Mouse (Mus musculus) right cerebral cortex, postnatal 36 days (tissue): ENCODE data around the gene Iqch.

Source experiments
- DNase-seq, 2 experiments: peaks; one replicate each; pipeline ENCODE4 v3.0.0; 2022; ENCODE audit warnings: low spot score in 2 of 2, mixed read lengths in 1 of 2

Gene Iqch

DNA sequence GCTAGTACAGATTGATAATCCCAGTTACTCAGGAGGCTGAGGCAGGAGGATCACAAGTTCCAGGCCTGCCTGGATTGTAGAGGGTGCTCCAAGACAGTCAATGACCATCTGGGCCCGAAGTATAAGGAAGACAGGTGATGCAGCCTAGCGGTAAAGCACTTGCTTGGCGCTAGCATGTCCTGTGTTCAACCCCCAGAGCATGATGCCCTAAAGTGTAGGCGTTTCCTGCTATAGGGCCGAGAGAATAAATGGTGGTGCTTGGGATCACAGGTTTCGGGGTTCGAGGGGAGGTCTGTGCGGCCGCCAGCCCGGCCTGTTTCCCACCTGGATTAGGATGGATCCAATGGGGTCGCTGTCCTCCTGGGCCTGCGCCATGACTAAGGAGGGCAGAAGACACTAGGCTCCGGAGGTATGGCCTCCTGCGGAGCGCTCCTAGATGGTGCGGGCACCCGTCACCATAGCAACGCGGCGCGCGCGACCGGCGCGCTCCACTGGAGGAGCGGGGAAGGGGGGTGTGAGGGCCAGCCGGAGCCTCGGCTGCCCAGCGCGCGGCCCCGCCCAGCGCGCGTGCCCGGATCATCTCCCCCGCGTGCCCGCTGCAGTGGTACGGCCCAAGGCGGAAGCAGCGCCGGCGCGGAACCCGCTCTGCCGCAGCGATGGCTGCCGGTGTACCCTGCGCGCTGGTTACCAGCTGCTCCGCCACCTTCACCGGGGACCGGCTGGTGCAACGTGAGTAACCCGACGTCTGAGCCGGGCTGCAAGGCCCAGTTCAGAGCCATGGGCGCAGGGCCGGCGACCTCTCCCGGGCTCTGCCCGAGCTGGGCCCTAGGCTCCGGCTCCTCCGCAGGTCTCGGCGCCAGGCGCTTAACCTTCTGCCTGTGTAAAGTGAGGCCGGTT, at the start of gene Iqch, which contains the start of gene Aagab:
Gene Iqch (minus strand): TSS at position 451 of the 897 bp plus-strand sequence.
Gene Aagab (plus strand): TSS at position 618 of the 897 bp plus-strand sequence.
- DNase-seq: peak; percentile 93 to 94

DNA sequence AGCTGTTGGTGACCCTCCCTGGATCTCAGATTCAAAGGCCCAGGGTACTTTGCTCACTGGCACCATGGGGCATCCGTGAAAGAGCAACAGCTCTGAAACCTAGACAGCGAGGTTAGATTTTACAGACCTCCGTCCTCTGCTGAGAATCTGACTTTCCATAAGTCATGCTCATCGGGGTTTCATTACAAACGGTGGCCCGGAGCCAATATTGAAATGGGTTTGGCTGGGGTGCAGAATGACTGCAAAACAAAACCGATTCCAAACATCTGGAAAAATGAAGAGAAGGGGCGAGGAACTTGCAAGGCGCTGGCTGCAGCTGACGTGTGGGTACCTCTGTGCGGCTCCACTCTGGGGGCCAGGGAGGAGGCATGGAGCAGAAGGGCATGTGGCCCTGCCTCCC, 49.3 kb upstream of the Iqch start:
- no peak for DNase-seq

DNA sequence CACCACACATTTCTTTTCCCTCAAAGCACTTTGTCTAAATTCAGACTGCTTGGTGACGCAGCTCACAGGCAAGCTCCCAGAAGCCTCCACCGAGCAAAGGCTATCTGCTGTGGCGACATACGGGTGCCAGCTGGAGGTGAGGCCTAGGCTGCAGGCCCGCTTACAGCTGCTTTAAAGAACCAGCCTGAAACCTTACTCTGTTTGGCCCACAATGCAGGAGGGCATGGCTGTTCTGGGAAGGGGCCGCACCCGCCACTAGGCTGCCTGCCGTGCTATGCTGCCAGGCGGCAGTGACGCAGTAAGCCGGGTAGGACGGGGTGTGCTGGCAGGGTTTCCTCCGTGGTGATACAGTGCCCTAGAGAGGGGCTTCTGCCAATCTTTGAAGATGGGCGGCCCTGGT, 48.6 kb upstream of the Iqch start:
- no peak for DNase-seq

DNA sequence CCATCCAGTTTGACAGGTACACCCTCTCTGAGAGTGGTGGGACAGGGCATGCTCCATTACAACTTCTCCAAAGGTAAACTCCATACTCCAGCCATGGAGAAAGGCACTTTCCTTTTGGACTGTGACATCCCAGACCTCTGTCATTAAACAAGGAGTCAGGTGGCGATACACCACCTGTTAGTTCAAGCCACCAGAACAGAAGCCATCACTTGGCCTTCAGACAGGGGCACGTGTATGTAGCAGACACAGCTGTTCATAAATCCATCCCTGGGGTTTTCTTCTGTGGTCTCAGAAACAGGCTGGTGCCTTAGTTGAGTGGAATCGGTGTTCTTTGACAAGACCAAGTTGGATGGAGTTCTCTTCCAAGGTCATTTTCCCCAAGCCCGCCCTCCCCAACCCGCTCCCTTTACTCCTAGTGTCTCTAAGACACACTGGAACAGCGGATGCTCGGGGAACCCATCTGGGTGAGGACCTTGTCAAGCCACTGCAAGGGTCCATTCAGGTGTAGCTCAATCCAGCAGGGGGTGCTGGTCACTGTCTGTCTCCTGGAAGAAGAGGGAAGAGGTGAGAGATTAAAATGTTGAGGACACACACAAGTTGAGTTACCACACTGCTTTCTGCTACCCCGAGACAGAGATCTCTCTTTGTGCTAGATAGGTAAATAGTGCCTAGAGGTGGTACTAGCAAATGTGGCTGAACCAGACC, 47.7 kb upstream of the Iqch start:
- DNase-seq: no peak

DNA sequence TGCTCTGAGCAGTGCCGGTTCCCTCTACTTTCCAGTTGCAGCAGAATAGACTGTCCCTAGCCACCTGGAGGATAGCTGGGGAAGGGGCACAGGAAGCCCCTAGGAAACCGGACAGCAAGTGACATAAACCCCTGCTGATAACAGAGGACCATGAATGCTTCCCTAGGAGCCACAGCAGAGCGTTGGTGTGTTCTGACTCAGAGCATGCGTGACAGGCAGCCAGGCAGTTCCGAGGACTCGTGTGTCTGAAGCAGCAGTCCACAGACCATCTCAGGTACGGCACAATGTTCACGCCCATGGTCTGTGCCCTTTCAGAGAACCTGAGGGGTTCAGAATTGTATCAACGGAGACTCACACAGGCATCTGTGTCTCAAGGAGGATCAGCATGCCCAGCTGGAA, 46.2 kb upstream of the Iqch start:
- DNase-seq: no peak

DNA sequence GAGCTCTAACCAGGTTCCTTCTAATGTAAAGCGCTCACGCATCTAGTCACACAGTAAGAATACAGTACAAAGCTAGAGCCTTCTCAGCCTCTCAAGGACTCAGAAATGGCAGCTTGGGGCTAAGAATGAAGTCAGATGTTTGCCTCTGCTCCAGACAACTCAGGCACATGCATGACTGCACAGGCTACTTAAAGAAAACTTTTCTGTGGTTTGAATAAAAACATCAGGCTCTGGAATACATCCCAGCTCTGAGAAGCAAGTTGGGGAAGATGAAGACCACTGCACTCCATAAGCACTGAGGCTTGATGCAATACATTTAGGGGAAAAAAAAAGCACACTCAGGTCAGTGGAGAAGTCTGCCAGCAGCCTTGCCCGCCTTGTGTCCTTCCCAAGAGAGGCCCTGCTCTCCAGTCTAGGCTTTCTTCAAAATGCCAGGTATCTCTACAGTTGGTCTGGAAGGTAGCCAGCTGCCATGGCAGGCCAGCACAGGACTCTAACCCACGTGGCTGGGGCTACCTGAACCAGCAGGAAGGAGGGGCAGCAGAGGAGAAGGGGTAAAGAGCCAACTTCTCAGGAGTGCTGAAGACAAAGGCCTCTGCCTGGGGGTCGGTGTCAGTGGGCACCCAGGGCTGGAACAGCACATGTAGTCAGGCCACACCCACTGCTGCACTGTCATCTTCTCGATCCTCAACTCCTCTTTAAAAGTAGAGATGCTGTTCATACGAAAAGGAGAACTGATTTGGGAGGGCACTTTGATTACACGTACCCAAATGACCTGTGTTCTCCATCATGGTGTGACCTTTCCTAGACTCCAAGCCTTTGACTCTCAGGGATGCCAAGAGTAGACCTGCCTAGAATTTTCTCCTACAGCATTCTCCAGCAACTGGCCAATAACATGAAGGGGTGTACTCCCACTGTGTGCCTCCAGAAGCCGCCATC, 45.6 kb upstream of the Iqch start:
- no peak for DNase-seq

DNA sequence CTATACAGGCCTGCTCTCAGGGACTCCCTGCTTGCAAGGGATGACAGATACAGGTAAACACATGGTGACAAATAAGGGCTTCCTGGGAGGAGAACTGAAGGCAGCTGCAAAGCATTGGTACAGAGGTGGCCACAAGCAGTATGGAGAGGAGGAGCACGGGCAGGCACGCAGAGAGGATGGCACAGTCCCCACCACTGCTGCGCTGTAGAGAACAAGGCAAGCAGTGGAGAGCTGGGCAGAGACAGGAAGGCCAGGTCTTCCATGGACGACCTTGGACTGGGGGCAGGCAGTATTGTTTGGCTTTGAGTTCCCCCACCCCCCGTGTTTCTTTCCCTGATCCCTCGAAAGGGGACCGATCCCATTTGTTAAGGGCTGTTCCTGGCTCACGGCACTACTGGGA, 42.8 kb upstream of the Iqch start:
- DNase-seq: no peak

DNA sequence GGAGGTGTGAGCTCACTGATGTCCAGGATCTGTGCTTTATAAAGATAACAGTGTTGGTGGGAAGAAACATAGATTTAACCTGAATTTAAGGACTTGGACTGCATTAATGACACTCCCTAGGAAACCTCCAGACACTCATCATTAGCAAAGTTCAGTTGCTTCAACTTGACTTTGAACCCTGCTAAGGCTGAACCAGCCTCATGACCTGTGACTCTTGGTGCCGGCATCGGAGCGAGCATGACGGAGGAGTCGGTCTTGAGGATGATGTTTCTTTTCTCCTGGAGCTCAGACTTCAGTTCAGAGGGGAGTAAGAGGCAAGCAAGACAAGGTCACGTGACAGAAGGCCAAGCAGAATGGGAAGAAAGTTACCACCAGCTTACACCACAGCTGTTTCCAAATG, 41.7 kb upstream of the Iqch start:
- DNase-seq: no peak

DNA sequence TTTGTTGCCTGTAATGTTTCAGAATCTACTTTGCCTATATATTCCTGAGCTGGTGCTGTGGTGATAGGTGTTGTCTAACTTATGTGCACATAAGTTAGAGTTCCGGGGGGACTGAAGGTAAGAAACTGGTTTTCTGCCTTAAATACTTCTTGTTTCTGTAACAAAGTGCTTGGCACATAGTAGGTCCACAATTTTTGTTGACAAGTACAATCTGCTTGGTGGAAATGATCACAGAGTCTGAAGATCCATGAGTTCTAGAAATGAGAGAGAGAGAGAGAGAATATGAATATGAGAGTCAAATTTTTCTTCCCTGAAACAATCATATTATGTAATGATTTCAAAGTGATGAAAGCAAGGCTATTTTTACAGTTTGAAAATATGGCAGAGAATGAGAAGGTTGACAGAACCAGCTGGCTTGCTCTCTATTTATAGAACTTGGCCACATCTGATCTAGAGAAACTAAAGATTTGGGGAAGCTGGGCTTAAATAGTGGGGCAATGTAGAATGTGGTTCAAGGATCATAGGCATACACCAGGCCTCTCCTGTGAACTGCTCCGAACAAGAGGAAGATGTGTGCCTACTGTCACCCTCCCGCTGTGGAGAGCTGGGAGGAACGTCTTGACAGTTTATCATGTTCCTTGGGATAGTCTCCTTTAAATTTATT, 39.8 kb upstream of the Iqch start:
- DNase-seq: no peak

DNA sequence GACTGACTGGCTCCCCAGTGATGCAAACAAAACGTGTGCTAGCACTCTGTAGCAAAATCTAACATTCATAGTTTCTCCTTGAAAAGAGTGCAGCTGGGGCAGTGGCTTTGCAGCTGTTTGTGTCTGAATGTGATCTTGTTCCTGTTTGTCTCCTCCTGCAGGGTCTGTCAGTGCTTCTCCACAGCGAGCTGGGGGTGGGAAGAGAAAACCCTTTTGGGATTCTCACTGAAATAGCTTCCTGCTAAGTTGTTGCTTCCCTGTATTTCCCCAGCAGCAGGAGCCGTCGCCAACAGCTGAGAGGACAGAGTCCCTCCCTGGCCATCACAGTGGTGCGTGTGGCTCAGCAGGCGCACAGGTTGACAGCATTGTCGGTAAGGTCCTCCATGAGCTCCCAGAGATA, 33.8 kb upstream of the Iqch start:
- DNase-seq: no peak

DNA sequence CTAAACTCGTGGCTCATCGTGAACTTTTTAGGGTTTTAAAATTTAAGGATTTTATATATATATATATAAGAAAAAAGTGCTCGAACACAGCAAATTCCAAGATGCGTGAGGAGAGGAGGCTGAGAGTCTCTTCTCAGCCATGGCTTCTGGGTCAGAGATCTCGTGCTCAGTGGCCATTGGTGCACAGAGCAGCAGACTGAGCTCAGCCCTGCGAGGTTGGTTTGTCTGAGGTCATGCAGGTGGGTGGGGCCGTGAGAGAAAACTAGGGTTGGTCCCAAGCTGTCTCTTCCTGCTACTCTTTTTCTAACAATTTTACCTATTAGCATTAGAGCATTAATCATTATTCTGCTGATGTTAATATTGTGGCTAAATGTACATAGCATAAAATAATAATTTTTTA, 31.0 kb upstream of the Iqch start:
- no peak for DNase-seq

DNA sequence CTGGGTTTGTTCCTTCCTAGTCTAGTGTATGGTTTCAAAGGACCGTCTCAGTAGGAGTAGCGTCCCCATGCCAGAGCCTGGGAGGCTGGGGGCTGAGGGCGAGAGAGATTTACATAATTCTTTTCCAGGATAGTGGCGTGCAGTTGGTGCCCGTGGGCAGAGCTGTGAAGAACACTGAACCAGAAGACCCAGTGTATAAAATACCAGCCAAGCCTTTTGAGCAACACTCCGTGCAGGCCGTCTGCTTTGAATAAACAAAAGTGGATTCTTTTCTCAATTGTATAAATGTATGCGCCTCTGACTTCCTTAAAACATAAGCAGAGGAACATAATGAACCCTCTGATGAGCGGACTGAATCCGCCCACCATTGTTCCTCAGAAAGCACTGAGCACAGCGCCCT, 30.6 kb upstream of the Iqch start:
- peak; percentile 77 to 84 for DNase-seq

DNA sequence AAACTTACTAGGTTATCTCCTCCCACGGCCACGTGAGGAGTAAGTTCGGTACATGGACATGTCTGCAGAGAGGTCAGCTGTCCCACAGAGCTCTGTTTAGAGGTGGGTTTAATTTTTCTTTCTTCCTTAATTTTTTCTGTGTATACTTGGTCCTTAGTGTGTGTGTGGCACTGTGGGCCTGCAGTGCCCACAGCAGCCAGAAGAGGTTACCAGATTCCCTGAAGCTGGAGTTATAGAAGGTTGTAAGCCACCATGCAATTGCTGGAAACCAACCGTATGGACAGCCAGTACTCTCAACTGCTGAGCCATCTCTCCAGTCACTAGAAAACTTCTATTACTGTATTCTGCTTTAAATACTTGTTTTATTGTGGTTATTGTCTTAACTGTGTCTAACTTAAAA, 29.8 kb upstream of the Iqch start:
- no peak for DNase-seq

DNA sequence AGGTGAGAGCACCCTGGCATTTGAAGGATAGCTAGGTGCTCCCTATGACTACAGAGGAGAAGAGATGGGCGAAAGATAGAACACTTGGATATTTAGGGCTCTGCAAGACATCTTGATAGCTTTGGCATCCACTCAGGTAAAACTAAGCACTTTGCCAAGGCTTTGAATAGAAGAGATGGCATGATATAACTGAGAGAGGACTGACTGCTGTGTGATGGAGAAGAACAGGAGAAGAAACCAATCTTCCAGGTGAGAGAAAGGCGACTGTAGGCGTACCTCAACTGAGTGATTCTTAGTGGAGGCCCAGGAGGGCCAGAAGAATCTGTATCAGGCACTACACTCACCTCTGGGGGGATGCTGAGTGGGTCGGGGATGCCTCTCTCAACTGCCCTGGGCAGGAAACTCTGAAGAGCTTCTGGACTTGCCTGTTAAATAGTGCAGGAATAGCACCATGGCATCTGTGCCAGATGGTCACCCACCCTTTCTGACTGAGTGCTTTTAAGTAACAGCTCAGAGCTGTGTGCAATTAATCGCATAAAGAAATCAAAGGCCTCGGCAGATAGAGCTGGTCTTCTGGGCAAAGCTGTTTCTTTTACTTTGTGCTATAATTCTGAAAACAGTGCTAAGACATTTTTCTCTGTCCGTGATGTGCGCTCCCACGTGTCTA, 22.9 kb upstream of the Iqch start:
- no peak for DNase-seq

DNA sequence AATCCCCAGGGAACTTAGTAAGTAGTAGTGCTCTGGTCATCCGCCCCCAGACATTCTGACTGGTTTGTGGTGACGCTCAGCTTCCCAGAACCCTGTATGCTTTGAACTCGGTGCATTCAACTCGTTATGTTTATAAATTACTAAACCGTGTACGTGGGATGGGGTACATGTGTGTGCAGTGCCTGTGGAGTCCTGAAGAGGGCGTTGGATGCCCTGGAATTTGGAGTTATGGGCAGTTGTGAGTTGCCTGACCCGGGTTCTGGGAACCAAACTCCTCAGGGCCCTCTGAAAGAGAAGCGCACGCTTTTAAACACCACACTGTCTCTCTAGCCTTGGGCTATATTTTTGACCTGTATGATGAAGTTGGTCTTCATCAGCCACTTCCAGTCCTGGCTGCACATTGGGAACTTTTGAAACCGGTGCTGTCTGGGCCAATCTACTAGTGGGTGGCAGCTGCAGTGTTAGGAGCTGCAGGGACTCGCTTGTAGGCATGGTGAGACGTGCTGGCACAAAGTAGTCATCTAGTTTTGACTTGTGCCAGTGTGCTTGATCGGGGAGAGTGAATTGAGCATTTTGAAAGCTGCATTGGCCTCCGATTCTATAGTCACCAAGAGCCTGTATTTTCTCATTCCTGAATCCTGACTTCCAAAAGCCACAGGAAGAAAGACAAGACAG, 21.7 kb upstream of the Iqch start:
- DNase-seq: no peak

DNA sequence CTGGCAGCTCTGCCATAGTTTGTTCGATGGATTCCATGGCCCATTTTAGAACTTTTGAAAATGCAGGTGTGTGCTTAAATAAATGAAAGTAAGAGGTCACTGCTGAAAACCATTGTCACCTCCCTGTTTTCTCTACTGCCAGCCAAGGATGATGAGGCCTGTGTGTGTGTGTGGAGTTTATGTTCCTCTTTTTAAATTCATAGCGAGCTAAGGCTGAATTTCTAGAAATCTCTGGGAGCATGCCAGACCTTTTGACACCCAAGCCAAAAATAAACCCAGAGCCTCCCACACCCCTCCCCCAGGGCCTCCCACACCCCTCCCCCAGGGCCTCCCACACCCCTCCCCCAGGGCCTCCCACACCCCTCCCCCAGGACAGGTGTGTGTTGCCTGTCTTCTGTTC, 15.7 kb upstream of the Iqch start:
- DNase-seq: no peak

DNA sequence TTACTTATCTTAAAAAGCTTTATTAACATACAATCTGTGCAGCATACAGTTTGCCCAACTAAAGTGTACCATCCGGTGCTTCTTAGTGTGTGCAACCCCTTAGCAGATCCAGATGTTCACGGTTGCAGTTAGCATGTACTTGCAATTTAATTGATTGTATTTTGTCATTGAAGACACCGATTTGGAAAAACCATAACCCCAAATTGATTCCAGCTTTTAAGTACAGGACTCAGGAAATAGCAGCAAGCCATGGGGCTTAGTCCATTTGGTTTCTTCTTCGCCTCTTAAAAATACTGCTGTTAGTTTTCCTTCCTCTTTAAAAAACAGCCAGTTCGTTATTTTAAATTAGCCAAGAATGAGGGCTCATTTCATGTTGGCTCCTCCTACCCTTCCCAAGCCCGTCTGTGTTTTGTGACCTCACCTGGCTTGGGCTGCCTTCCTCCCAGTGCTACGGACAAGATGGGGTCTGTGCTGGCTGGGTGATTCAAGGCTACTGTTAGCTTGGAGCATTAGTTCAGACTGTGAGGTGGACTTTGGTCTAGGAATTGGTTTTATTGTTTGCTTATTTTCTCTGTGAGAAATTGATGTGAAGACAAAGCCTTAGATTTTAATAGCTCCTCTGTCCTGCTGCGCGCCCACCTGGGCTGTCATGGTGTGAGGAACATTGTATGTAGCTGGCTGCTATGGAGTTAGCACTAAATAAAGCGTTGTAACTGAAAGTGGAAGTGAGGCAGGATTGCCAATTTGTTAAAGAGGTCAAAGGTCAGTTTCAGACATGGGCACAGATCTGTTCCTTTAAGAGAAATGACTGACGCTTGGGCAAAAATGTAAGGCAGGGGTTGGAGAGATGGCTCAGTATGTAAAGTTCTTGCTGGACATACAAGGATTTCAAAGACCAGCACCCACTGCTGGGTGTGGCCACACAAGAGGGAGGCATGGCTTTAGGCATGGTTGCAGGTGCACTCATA, 12.0 kb upstream of the Iqch start:
- DNase-seq: no peak

DNA sequence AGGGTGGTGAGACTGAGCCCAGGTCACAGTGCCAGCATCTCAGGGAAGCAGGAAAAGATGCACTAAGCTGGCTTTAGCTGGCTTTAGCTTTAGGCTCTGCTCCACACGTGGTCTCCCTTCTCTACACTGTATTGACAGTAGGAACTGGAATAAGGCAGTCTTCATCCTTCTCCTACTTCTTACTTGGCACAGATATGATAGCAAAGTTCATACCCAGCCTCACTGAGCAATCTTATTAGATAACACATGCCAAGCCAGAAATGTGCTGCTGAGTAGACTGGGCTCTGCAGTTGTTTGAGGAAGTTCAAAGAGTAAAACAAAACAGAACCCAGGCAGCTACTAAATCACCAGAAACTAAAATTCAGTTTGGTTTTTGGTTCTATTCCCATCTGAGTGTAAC, 11.3 kb upstream of the Iqch start:
- DNase-seq: no peak
